Mouse (Mus musculus): ENCODE data around the gene Sirt6. TPM values are rescaled to one million over a fixed set of nuclear protein-coding genes. Genes with fewer than 3 reads are reported as not detected.
A peak's percentile ranks its signal among the peaks of the same experiment; 100 is the strongest.
"Not testable (repeated sequence)": the region's sequence is repeated elsewhere in the genome, so short reads cannot be mapped to it uniquely, and the experiment has no call there.

Gene Sirt6
- total RNA-seq (2014; fragmentation: Nextera tagmentation) (8.3 and 12.6 TPM in 2 replicates), total RNA-seq (2017) (5.3 and 6.2 TPM in 2 replicates)

GRCm38 (mm10) chr10:81626994-81627835, at the start of gene Sirt6:
Gene Sirt6 (minus strand): TSS chr10:81627797.
- ATAC-seq (replicated peaks; ENCODE audit: poor library complexity, severe bottlenecking), result peak; percentile 83

- ATAC-seq (replicated peaks; ENCODE audit: poor library complexity, severe bottlenecking), result no peak
Measured at GRCm38 (mm10) chr10:81656174-81656573, 28.6 kb upstream of the Sirt6 start.

GRCm38 (mm10) chr10:81655178-81655577, 27.6 kb upstream of the Sirt6 start:
- no peak for ATAC-seq (replicated peaks; ENCODE audit: poor library complexity, severe bottlenecking)

GRCm38 (mm10) chr10:81648803-81649775, 21.5 kb upstream of the Sirt6 start, which contains the start of gene Gm10778:
Gene Gm10778 (plus strand): TSS chr10:81649059.
- peak; percentile 98 for ATAC-seq (replicated peaks; ENCODE audit: poor library complexity, severe bottlenecking)

- no peak for ATAC-seq (replicated peaks; ENCODE audit: poor library complexity, severe bottlenecking)
Measured at GRCm38 (mm10) chr10:81646015-81646555, 18.5 kb upstream of the Sirt6 start.

- ATAC-seq (replicated peaks; ENCODE audit: poor library complexity, severe bottlenecking), result no peak
Measured at GRCm38 (mm10) chr10:81645391-81645790, 17.8 kb upstream of the Sirt6 start.

- ATAC-seq (replicated peaks; ENCODE audit: poor library complexity, severe bottlenecking), result no peak
Measured at GRCm38 (mm10) chr10:81644716-81645115, 17.1 kb upstream of the Sirt6 start.

- no peak for ATAC-seq (replicated peaks; ENCODE audit: poor library complexity, severe bottlenecking)
Measured at GRCm38 (mm10) chr10:81644162-81644561, 16.6 kb upstream of the Sirt6 start.

- ATAC-seq (replicated peaks; ENCODE audit: poor library complexity, severe bottlenecking), result peak; percentile 69
Measured at GRCm38 (mm10) chr10:81643449-81644055, 16.0 kb upstream of the Sirt6 start.

GRCm38 (mm10) chr10:81642648-81643448, 15.3 kb upstream of the Sirt6 start:
- ATAC-seq (replicated peaks; ENCODE audit: poor library complexity, severe bottlenecking), result no peak

- ATAC-seq (replicated peaks; ENCODE audit: poor library complexity, severe bottlenecking), result no peak
Measured at GRCm38 (mm10) chr10:81641978-81642647, 14.5 kb upstream of the Sirt6 start.

- ATAC-seq (replicated peaks; ENCODE audit: poor library complexity, severe bottlenecking), result no peak
Measured at GRCm38 (mm10) chr10:81641566-81641965, 14.0 kb upstream of the Sirt6 start.

GRCm38 (mm10) chr10:81640825-81641224, 13.2 kb upstream of the Sirt6 start:
- ATAC-seq (replicated peaks; ENCODE audit: poor library complexity, severe bottlenecking), result not testable (repeated sequence)

- no peak for ATAC-seq (replicated peaks; ENCODE audit: poor library complexity, severe bottlenecking)
Measured at GRCm38 (mm10) chr10:81638101-81638500, 10.5 kb upstream of the Sirt6 start.

GRCm38 (mm10) chr10:81636338-81636737, 8.7 kb upstream of the Sirt6 start:
- no peak for ATAC-seq (replicated peaks; ENCODE audit: poor library complexity, severe bottlenecking)

GRCm38 (mm10) chr10:81633253-81634099, 5.9 kb upstream of the Sirt6 start:
- ATAC-seq (replicated peaks; ENCODE audit: poor library complexity, severe bottlenecking), result peak; percentile 96

- ATAC-seq (replicated peaks; ENCODE audit: poor library complexity, severe bottlenecking), result no peak
Measured at GRCm38 (mm10) chr10:81628390-81628789, 793 bp upstream of the Sirt6 start, which contains the start of gene Ankrd24. Gene Ankrd24 (plus strand): TSS chr10:81628540.

- ATAC-seq (replicated peaks; ENCODE audit: poor library complexity, severe bottlenecking), result no peak; the same call in 1 of the 2 replicates
Measured at GRCm38 (mm10) chr10:81627836-81628220, 231 bp upstream of the Sirt6 start.
